Mouse (Mus musculus) spleen, embryonic (tissue): ENCODE results near the gene Gm11564.
"Not testable (repeated sequence)": the region's sequence is repeated elsewhere in the genome, so short reads cannot be mapped to it uniquely, and the experiment has no call there.

ENCODE experiments used
- CTCF ChIA-PET: fragments of 350-600 bp; sonication (Branson Sonifier 250); formaldehyde crosslinking; loops from one replicate; lab custom pipeline; 2022; lab: Charles Lee

Gm11564 gene

DNA sequence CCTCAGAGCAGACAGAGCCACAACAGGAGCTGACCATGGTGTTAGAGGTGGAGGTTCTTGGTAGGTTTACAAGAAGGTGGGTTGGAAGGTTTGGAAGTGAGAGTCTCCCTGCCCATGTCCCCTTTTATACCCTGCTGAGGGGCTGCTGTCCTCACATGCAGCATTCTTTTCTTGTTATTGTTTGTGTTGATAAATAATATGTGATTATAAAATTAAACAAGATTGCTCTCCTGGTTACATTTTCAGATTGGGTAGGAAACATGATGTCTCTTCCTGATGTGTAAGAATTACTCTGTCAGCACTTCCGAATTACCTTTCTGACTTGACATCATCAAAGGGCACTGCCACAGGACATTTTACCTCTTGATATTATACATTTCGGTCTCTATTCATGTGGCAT lies at the start of gene Gm11564:
TSS of gene Gm11564 (minus strand) at position 101 of the 400 bp plus-strand sequence.
- CTCF ChIA-PET = not testable (repeated sequence)

DNA sequence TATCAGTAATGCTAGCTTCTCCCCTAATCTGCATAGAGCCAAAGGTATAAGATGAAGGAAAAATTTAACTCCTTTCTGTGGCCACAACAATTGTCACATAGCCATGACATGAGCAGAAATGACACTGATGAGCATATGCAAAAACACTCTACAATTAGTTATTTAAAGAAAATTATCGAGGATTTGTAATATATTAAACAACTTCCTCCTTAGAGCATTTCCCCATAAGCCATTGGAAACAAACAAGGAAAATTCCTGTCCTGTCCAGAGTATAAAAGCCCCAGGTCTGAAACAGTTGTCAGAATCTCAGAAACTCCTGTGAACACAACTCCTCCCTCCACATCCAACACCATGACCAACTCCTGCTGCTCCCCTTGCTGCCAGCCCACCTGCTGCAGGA lies 48.7 kb upstream of the Gm11564 start, which contains the start of gene Gm11559:
TSS of gene Gm11559 (plus strand) at position 301 of the 400 bp plus-strand sequence.
- CTCF ChIA-PET = interaction anchor here (1.2 kb wide), 1 partner anchor 434 kb away, joined by 4 read pairs; no protein-coding TSS in a partner anchor

DNA sequence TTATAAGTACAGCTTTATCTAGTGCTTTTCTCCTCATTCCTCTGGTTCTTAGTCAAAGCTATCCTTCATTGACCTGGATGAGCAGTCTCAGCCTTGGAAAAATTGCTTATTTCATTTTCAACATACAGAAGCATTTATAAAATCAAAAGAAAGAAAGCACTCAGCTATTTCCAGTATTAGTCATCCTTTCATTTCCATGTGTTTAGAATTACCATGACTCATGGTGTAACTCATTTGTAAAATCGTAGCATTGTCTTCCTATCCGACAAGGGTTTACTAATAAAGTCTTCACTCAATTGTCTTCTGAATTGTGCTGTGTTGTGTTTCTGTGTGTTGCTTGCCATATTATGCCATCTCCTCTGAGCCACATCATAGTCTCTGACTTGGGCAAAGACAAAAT lies 43.3 kb upstream of the Gm11564 start:
- CTCF ChIA-PET = no interaction called here

DNA sequence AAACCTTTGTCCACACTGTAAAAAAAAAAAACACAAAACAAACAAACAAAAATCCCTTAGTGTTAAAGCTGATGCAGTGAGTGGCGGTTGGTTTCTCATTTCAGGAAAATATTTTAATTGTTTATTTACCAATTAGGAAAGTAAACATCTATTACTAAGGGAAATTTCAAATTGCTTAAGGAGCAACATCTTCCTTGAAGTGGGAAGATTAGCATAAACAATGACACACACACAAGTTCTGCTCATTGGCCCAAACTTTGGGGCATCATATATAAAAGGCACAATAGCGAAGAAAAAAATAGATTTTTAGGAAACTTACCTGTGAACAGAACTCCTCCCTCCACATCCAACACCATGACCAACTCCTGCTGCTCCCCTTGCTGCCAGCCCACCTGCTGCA lies 42.2 kb upstream of the Gm11564 start, which contains the start of gene Gm11568:
TSS of gene Gm11568 (plus strand) at position 301 of the 400 bp plus-strand sequence.
- CTCF ChIA-PET = no interaction called here

DNA sequence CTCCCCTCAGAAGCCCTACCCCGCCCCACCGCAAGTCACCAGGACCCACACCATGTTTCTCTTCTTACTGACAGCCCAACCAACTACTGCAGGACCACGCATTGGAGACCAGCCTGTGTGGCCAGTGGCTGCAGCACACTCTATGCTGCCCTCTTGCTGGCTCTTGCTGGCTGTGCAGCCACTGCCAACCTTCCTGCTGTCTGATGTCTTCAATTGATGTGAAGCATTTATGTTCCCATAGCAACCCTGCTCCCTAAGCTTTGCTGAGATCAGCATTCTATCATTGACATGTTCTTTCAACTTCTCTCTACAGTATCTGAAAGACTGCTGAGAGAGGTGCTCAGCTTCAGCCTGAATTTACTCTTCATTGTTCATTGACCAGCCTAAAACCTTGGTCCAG lies 38.7 kb upstream of the Gm11564 start:
- CTCF ChIA-PET = no interaction called here

DNA sequence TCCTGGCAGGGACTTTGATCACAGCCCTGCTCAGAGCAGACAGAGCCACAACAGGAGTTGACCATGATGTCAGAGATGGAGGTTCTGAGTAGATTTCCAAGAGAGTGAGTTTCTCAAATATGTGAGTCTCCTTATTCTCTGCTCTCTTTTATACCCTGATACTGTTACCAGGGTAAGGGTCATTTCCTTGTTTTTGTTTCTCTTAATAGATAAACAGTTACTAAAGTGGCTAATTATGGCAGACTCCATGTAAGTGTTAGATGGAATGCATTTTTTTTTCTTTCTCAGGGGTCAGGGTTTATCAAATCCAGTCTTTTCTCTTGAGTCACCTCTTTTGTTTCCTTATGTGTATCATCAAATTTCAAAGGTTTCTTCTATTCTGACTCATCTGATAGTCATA lies 36.0 kb upstream of the Gm11564 start, which contains the start of gene Krtap4-16:
TSS of gene Krtap4-16 (minus strand) at position 101 of the 400 bp plus-strand sequence.
- CTCF ChIA-PET = no interaction called here

DNA sequence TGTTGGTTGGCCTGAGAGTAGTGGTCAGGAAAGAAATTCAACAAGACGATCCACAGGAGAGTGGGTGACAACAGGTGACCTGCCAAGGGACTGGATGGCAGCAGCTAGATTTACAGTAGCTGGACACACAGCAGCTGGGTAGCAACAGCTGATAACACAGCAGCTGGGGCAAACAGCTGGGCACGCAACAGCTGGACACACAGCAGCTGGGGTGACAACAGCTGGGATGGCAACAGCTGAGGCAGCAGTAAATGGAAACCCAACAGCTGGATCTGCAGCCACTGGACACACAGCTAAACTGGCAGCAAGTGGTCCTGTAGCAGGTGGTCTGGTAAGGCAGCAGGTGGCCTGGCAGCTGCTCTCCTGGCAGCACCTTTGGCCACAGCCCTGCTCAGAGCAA lies 31.3 kb upstream of the Gm11564 start:
- CTCF ChIA-PET = no interaction called here

DNA sequence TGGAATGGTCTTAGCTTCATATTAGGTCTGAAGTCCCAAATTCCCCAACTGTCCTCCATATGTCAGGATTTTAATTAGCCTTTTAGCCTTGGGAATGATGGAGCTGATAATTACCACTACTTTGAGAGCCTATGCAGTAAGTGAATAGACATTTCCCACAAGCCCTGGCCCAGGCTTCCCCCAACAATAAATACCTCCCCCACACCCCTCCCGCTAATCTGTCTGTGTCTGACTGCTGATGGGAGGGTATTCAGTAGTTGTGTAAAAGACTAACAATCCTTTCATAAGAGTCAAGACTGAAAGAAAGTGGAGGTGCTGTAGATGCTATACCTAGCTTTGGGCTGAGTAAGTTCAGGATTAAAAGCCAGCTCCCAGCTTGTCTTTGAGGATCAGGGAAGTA lies 26.7 kb upstream of the Gm11564 start:
- CTCF ChIA-PET = no interaction called here

DNA sequence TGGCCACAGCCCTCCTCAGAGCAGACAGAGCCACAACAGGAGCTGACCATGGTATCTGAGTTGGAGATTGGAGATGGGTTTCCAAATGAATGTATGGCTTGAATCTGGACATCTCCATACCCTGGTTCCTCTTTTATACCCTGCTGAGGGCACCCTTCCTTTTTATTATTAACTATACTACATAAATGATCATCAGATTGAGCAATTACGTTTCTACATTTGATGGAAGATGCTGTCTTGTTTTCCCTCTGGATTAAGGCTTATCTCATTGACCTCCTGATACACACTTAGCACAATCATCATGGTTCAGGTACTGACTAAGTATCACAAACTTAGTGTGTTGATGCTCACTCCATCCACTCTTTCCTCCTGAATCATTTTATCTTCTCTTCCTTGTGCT lies 22.5 kb upstream of the Gm11564 start, which contains the start of gene 2300003K06Rik:
TSS of gene 2300003K06Rik (minus strand) at position 101 of the 400 bp plus-strand sequence.
- CTCF ChIA-PET = no interaction called here

DNA sequence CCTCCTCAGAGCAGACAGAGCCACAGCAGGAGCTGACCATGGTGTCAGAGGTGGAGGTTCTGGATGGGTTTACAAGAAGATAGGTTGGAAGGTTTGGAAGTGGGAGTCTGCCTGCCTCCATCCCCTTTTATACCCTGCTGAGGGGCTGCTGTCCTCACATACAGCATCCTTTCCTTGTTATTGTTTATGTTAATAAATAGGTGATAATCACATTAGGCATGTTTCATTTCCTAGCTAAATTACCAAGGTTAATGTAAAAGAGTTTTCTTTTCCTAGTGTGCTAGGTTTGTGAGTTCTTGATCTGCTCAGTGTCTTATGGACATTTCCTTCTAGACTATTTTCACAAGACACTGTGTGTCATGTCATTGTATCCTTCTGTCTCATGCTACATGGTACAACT lies 5.7 kb downstream of the Gm11564 start, which contains the start of gene Krtap4-13:
TSS of gene Krtap4-13 (minus strand) at position 101 of the 400 bp plus-strand sequence.
- CTCF ChIA-PET = not testable (repeated sequence)

DNA sequence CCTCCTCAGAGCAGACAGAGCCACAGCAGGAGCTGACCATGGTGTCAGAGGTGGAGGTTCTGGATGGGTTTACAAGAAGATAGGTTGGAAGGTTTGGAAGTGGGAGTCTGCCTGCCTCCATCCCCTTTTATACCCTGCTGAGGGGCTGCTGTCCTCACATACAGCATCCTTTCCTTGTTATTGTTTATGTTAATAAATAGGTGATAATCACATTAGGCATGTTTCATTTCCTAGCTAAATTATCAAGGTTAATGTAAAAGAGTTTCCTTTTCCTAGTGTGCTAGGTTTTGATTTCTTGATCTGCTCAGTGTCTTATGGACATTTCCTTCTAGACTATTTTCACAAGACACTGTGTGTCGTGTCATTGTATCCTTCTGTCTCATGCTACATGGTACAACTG lies 11.1 kb downstream of the Gm11564 start, which contains the start of gene Gm11554:
TSS of gene Gm11554 (minus strand) at position 101 of the 400 bp plus-strand sequence.
- CTCF ChIA-PET = not testable (repeated sequence)

DNA sequence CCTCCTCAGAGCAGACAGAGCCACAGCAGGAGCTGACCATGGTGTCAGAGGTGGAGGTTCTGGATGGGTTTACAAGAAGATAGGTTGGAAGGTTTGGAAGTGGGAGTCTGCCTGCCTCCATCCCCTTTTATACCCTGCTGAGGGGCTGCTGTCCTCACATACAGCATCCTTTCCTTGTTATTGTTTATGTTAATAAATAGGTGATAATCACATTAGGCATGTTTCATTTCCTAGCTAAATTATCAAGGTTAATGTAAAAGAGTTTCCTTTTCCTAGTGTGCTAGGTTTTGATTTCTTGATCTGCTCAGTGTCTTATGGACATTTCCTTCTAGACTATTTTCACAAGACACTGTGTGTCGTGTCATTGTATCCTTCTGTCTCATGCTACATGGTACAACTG lies 16.6 kb downstream of the Gm11564 start, which contains the start of gene Gm11569:
TSS of gene Gm11569 (minus strand) at position 101 of the 400 bp plus-strand sequence.
- CTCF ChIA-PET = not testable (repeated sequence)

DNA sequence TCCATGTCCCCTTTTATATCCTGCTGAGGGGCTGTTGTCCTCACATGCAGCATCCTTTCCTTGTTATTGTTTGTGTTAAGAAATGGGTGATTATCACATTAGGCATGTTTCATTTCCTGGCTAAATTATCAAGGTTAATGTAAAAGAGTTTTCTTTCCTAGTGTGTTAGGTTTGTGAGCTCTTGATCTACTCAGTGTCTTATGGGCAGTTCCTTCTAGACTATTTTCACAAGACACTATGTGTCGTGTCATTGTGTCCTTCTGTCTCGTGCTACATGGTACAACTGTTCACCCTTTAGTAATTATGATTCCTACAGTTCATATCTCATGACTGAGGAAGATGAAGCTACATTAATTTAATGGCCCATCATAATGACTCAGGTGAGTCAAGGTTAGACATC lies 22.1 kb downstream of the Gm11564 start, which contains the start of gene Gm11596:
TSS of gene Gm11596 (minus strand) at position 101 of the 400 bp plus-strand sequence.
- CTCF ChIA-PET = no interaction called here

DNA sequence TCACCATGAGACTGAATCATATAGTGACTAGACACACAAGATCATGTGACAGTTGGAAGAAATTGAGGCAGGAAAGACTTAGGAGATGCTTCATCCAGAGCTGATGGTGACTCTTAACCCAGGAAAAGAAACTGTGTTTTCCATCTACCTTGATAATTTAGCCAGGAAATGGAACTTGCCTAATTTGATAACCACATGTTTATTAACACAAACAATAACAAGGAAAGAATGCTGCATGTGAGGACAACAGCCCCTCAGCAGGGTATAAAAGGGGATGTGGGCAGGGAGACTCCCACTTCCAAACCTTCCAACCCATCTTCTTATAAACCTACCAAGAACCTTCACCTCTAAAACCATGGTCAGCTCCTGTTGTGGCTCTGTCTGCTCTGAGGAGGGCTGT lies 30.6 kb downstream of the Gm11564 start, which contains the start of gene Krtap4-9:
TSS of gene Krtap4-9 (plus strand) at position 301 of the 400 bp plus-strand sequence.
- CTCF ChIA-PET = not testable (repeated sequence)

DNA sequence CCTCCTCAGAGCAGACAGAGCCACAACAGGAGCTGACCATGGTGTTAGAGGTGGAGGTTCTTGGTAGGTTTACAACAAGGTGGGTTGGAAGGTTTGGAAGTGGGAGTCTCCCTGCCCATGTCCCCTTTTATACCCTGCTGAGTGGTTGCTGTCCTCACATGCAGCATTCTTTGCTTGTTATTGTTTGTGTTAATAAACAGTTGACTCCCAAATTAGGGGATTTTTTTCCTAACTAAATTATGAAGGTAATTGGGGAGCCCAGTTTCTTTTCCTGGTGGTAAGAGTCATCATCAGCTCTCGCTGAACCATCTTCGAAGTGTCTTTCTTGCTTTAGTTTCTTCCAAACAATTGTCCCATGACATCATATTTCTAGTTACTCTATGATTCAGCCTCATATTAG lies 34.9 kb downstream of the Gm11564 start, which contains the start of gene Krtap4-8:
TSS of gene Krtap4-8 (minus strand) at position 101 of the 400 bp plus-strand sequence.
- CTCF ChIA-PET = no interaction called here

DNA sequence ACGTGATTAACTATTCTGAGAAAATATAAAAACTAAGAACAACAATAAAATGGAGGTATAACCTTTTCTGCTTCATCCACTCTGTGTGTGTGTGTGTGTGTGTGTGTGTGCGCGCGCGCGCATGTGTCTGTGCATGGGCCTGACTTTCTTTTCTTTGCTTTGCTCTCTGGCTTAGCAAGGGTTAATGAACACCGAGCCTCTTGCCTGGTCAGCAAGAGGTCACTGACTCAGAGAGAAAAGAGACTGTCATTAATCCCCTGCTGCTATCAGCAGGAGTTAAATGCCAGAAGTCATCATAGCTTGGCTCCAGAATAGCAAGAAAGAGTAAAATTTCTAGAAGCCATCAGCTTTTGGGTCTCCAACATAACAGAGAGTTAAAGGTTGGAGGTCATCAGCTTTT lies 37.1 kb downstream of the Gm11564 start:
- CTCF ChIA-PET = no interaction called here

DNA sequence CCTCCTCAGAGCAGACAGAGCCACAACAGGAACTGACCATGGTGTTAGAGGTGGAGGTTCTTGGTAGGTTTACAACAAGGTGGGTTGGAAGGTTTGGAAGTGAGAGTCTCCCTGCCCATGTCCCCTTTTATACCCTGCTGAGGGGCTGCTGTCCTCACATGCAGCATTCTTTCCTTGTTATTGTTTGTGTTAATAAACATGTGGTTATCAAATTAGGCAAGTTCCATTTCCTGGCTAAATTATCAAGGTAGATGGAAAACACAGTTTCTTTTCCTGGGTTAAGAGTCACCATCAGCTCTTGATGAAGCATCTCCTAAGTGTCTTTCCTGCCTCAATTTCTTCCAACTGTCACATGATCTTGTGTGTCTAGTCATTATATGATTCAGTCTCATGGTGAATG lies 42.7 kb downstream of the Gm11564 start, which contains the start of gene Gm11595:
TSS of gene Gm11595 (minus strand) at position 101 of the 400 bp plus-strand sequence.
- CTCF ChIA-PET = not testable (repeated sequence)

DNA sequence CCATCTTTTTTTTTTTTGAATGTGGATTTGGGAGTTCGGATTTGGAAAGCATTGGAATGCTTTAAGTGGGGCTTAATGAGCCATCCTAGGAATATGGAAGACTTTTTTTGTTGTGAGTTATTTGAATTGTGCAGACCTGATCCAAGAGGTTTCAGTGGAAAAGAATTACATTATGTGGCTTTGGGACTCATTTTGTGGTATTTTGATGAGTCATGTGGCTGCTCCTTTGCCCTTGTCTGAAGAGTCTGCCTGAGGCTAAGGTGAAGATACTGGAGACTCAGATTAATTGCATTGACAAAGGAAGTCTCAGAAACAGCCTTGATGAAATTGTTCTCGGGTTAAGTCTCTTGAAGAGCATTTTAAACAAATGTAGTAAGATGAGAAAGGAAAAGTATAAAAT lies 47.1 kb downstream of the Gm11564 start:
- CTCF ChIA-PET = no interaction called here
